Comparison of ENCODE assay signal across 10 mouse cellular contexts in genomic region chr19:8859018-8859417, GRCm38 (mm10). TPM values are rescaled to one million over a fixed set of nuclear protein-coding genes. Genes with fewer than 3 reads are reported as not detected.
A peak's percentile ranks its signal among the peaks of the same experiment; 100 is the strongest.
DNase-seq lines count a peak whose midpoint lies in the region; ATAC-seq and TF ChIP-seq lines count a peak whose summit lies in the region.
"Had no signal": no experiment of that assay in that cellular context is flagged by ENCODE, and none has a peak within 500 bp of the region (broad histone marks: within the 10 kb centered on the region; RNA-seq: fewer than 3 reads in every experiment).

No protein-coding gene starts in this region.

- no peak for TF ChIP-seq EP300 in heart, postnatal 0 days (IDR thresholded peaks at IDR 0.05; ENCODE audit: low read depth)

- H3K9me3 ChIP-seq in heart, postnatal 0 days (replicated peaks; ENCODE audit: control insufficient read depth, low read length), result no peaks in the 10 kb centered on the region
- H3K9me3 ChIP-seq: neural tube, embryonic 12.5 days had no signal

- CTCF ChIA-PET in Patski (lab: Charles Lee), result interaction anchor here (0.9 to 2.0 kb wide), 8 partner anchors 14 to 254 kb away, joined by 3 to 11 read pairs (median 4); no protein-coding TSS in a partner anchor

- POLR2A ChIA-PET in Patski (lab: Charles Lee), result interaction anchor here (0.9 kb wide), 1 partner anchor 9 kb away, joined by 3 read pairs; the partner anchor contains the start of gene Lrrn4cl

- H3K4me3 ChIP-seq in heart, postnatal 0 days (ENCODE audit: low read depth, low read length), result no peak overlapping the region
- H3K4me3 ChIP-seq: neural tube, embryonic 12.5 days had no signal

- intact Hi-C loops in heart, postnatal 25 days (cut with DNase I), result loop anchor here (1.0 kb wide), 1 partner anchor 251 kb away; no protein-coding TSS in a partner anchor

- H3K4me1 ChIP-seq in heart, postnatal 0 days (ENCODE audit: control insufficient read depth, insufficient read depth), result no peaks in the 10 kb centered on the region
- H3K4me1 ChIP-seq: neural tube, embryonic 12.5 days had no signal

- WGBS in heart, postnatal 0 days, result 24% methylated on average over 1 of the region's 1 CpGs

- in situ Hi-C loops in Patski (cut with MboI; ENCODE audit: low pct_unique_long_range_greater_than_20kb), result loop anchor here (25.0 kb wide), 1 partner anchor 578 kb away; no protein-coding TSS in a partner anchor

- H3K36me3 ChIP-seq in heart, postnatal 0 days (replicated peaks; ENCODE audit: control insufficient read depth, insufficient read depth, low read length), result no peaks in the 10 kb centered on the region
- H3K36me3 ChIP-seq: neural tube, embryonic 12.5 days had no signal

- DNase-seq in heart, postnatal 0 days (ENCODE audit: low spot score), result no peak
- no peak for DNase-seq in heart, postnatal 25 days (ENCODE audit: low spot score)
- peak; percentile 61 for DNase-seq in 416B (ENCODE audit: low read depth)
- DNase-seq in Patski (ENCODE audit: low read depth, low spot score), result no peak
- peak; percentile 70 for DNase-seq in naive thymus-derived CD4-positive, alpha-beta T cell, adult 2 months (ENCODE audit: low read depth)
- DNase-seq in MN1 (ENCODE audit: low spot score), result no peak
- no peak for DNase-seq in frontal cortex, postnatal 36 days (ENCODE audit: low spot score in 2 of 2)

- no peak for ATAC-seq in heart, postnatal 0 days (ENCODE audit: insufficient read depth, low read depth)
- ATAC-seq in Patski, result no peak
- no peak for ATAC-seq in monocyte, adult 5-6 weeks (replicated peaks; ENCODE audit: insufficient number of reproducible peaks, low FRiP score, low TSS enrichment, poor library complexity, severe bottlenecking)
- ATAC-seq: hindbrain, embryonic 16.5 days had no signal

- H3K9ac ChIP-seq in heart, postnatal 0 days (replicated peaks; ENCODE audit: low read depth, low read length), result no peak overlapping the region
- H3K9ac ChIP-seq: neural tube, embryonic 12.5 days had no signal

- no peak overlapping the region for H3K4me2 ChIP-seq in heart, postnatal 0 days (ENCODE audit: low read depth, low read length)
- H3K4me2 ChIP-seq: neural tube, embryonic 12.5 days had no signal

- peak; percentile 37 for TF ChIP-seq CTCF in heart, postnatal 0 days (IDR thresholded peaks at IDR 0.05; ENCODE audit: low read depth)
- TF ChIP-seq CTCF in Patski (IDR thresholded peaks at IDR 0.05), result peak; percentile 71

- H3K27ac ChIP-seq in heart, postnatal 0 days (ENCODE audit: low read depth), result no peak overlapping the region
- H3K27ac ChIP-seq: neural tube, embryonic 12.5 days had no signal

- no peaks in the 10 kb centered on the region for H3K27me3 ChIP-seq in heart, postnatal 0 days (ENCODE audit: control insufficient read depth, insufficient read depth, low read length)
- no peaks in the 10 kb centered on the region for H3K27me3 ChIP-seq in Patski
- H3K27me3 ChIP-seq: neural tube, embryonic 12.5 days had no signal

RNA-seq across cellular contexts. Expression of gene Lrrn4cl, which starts 8.4 kb away (rescaled TPM):
- 5.8 and 8.4 TPM in 2 replicates for total RNA-seq in heart, postnatal 0 days (2014; rRNA removed; ENCODE audit: low replicate concordance)
- polyA plus RNA-seq in heart, postnatal 0 days (2015; fragmentation: Nextera tagmentation; extraction: Ambion mirVana), result 1.5 and 1.8 TPM in 2 replicates
- 1 to 10 TPM; 3.3 to 4.9 TPM for total RNA-seq in heart, postnatal 25 days (2021)
- polyA plus RNA-seq in Patski (2021), result 0.10 TPM
- total RNA-seq in monocyte, adult 5-6 weeks (2017), result 0.10 to 0.78 TPM (median 0.32 TPM) in 3 replicates

RNA-seq across cellular contexts. Expression of gene Ubxn1, which starts 12.3 kb away (rescaled TPM):
- 58.1 and 100.0 TPM in 2 replicates for total RNA-seq in heart, postnatal 0 days (2014; rRNA removed; ENCODE audit: low replicate concordance)
- 138 and 141 TPM in 2 replicates for polyA plus RNA-seq in heart, postnatal 0 days (2015; fragmentation: Nextera tagmentation; extraction: Ambion mirVana)
- total RNA-seq in heart, postnatal 25 days (2021), result 100 to 1,000 TPM; 113 to 124 TPM
- polyA plus RNA-seq in Patski (2021), result 270 TPM
- 200 to 274 TPM (median 220 TPM) in 3 replicates for total RNA-seq in monocyte, adult 5-6 weeks (2017)

RNA-seq across cellular contexts. Expression of gene Gng3, which starts 20.0 kb away (rescaled TPM):
- total RNA-seq in heart, postnatal 0 days (2014; rRNA removed; ENCODE audit: low replicate concordance), result not detected in 2 replicates
- polyA plus RNA-seq in heart, postnatal 0 days (2015; fragmentation: Nextera tagmentation; extraction: Ambion mirVana), result 0.29 and 0.48 TPM in 2 replicates
- total RNA-seq in heart, postnatal 25 days (2021), result not detected
- 0.50 TPM for polyA plus RNA-seq in Patski (2021)
- total RNA-seq in monocyte, adult 5-6 weeks (2017), result 0.39 to 0.64 TPM in 2 of 3 replicates, not detected in the other

RNA-seq across cellular contexts. Expression of gene Uqcc3, which starts 21.7 kb away (rescaled TPM):
- total RNA-seq in heart, postnatal 0 days (2014; rRNA removed; ENCODE audit: low replicate concordance), result 12.6 and 38.2 TPM in 2 replicates
- 91.9 and 102 TPM in 2 replicates for polyA plus RNA-seq in heart, postnatal 0 days (2015; fragmentation: Nextera tagmentation; extraction: Ambion mirVana)
- total RNA-seq in heart, postnatal 25 days (2021), result 10 to 100 TPM; 59.3 to 60.1 TPM
- polyA plus RNA-seq in Patski (2021), result 50.7 TPM
- total RNA-seq in monocyte, adult 5-6 weeks (2017), result 45.0 to 55.1 TPM (median 54.5 TPM) in 3 replicates

RNA-seq across cellular contexts. Expression of gene Bscl2, which starts 21.8 kb away (rescaled TPM):
- 34.7 and 54.2 TPM in 2 replicates for total RNA-seq in heart, postnatal 0 days (2014; rRNA removed; ENCODE audit: low replicate concordance)
- 32.1 and 33.3 TPM in 2 replicates for polyA plus RNA-seq in heart, postnatal 0 days (2015; fragmentation: Nextera tagmentation; extraction: Ambion mirVana)
- total RNA-seq in heart, postnatal 25 days (2021), result 10 to 100 TPM; 23.9 to 24.0 TPM
- polyA plus RNA-seq in Patski (2021), result 4.1 TPM
- 25.1 to 34.8 TPM (median 30.9 TPM) in 3 replicates for total RNA-seq in monocyte, adult 5-6 weeks (2017)

Comparison
In these comparisons a context has a peak if more than half of its experiments do, and no peak if none do; other contexts are left out.
1. DNase-seq: peak in 416B (single experiment) and naive thymus-derived CD4-positive, alpha-beta T cell, adult 2 months (single experiment); none in heart, postnatal 0 days (single experiment), heart, postnatal 25 days (single experiment), Patski (single experiment), MN1 (single experiment) and frontal cortex, postnatal 36 days (0 of 2).